Mouse (Mus musculus): ENCODE results near the gene Lims1. TPM values are rescaled to one million over a fixed set of nuclear protein-coding genes. Genes with fewer than 3 reads are reported as not detected.

Lims1 gene
- total RNA-seq, 2 experiments from 2014 or later: 34.3 to 41.9 TPM

GRCm38 (mm10) chr10:58341685-58342084, 18.4 kb downstream of the Lims1 start:
- DNase-seq: peak in 1 of 2 experiments; percentile 41
- intact Hi-C loops (cut with DNase I): no loop called here

GRCm38 (mm10) chr10:58342199-58342598, 18.9 kb downstream of the Lims1 start:
- no peak for DNase-seq
- intact Hi-C loops (cut with DNase I): no loop called here

GRCm38 (mm10) chr10:58343552-58343951, 20.3 kb downstream of the Lims1 start:
- intact Hi-C loops (cut with DNase I): no loop called here
- DNase-seq: no peak

GRCm38 (mm10) chr10:58350600-58350999, 27.3 kb downstream of the Lims1 start:
- no peak for DNase-seq
- intact Hi-C loops (cut with DNase I): loop anchor here (10.0 kb wide), 1 partner anchor 324 kb away; the partner anchor contains the start of gene Edar

GRCm38 (mm10) chr10:58351670-58352069, 28.4 kb downstream of the Lims1 start:
- intact Hi-C loops (cut with DNase I): loop anchor here (10.0 kb wide), 1 partner anchor 323 kb away; the partner anchor contains the start of gene Edar
- DNase-seq: no peak

- intact Hi-C loops (cut with DNase I): loop anchor here (10.0 kb wide), 1 partner anchor 322 kb away; the partner anchor contains the start of gene Edar
- DNase-seq: no peak
These were observed 29.1 kb downstream of the Lims1 start for GRCm38 (mm10) chr10:58352364-58352763.

- no peak for DNase-seq
- intact Hi-C loops (cut with DNase I): loop anchor here (10.0 kb wide), 1 partner anchor 320 kb away; the partner anchor contains the start of gene Edar
These were observed 31.3 kb downstream of the Lims1 start for GRCm38 (mm10) chr10:58354561-58354960.

- DNase-seq: no peak
- intact Hi-C loops (cut with DNase I): loop anchor here (10.0 kb wide), 1 partner anchor 318 kb away; the partner anchor contains the start of gene Edar
These were observed 33.2 kb downstream of the Lims1 start for GRCm38 (mm10) chr10:58356460-58356859.

- DNase-seq: no peak
- intact Hi-C loops (cut with DNase I): loop anchor here (10.0 kb wide), 1 partner anchor 316 kb away; the partner anchor contains the start of gene Edar
These were observed 35.9 kb downstream of the Lims1 start for GRCm38 (mm10) chr10:58359123-58359522.

GRCm38 (mm10) chr10:58359952-58360351, 36.7 kb downstream of the Lims1 start:
- no peak for DNase-seq
- intact Hi-C loops (cut with DNase I): loop anchor here (5.0 to 10.0 kb wide), 2 partner anchors 87 to 315 kb away; partner anchors contain the start of genes Edar and Ranbp2

- intact Hi-C loops (cut with DNase I): loop anchor here (5.0 kb wide), 1 partner anchor 85 kb away; the partner anchor contains the start of gene Ranbp2
- DNase-seq: no peak
These were observed 39.5 kb downstream of the Lims1 start for GRCm38 (mm10) chr10:58362745-58363144.

GRCm38 (mm10) chr10:58364770-58365515, 41.7 kb downstream of the Lims1 start:
- no peak for DNase-seq
- intact Hi-C loops (cut with DNase I): loop anchor here (5.0 kb wide), 1 partner anchor 82 kb away; the partner anchor contains the start of gene Ranbp2

GRCm38 (mm10) chr10:58368791-58369706, 45.8 kb downstream of the Lims1 start:
- DNase-seq: no peak
- intact Hi-C loops (cut with DNase I): no loop called here

- intact Hi-C loops (cut with DNase I): no loop called here
- no peak for DNase-seq
These were observed 46.4 kb downstream of the Lims1 start for GRCm38 (mm10) chr10:58369707-58370093.

- DNase-seq: no peak
- intact Hi-C loops (cut with DNase I): no loop called here
These were observed 46.9 kb downstream of the Lims1 start for GRCm38 (mm10) chr10:58370143-58370542.

GRCm38 (mm10) chr10:58370559-58370958, 47.3 kb downstream of the Lims1 start:
- intact Hi-C loops (cut with DNase I): no loop called here
- DNase-seq: no peak

- intact Hi-C loops (cut with DNase I): no loop called here
These were observed 48.1 kb downstream of the Lims1 start for GRCm38 (mm10) chr10:58371279-58371842.

GRCm38 (mm10) chr10:58372430-58373030, 49.3 kb downstream of the Lims1 start:
- intact Hi-C loops (cut with DNase I): no loop called here
- DNase-seq: no peak

More at GRCm38 (mm10) chr10:58371279-58371842, 48.1 kb downstream of the Lims1 start:
- no peak for DNase-seq

GRCm38 (mm10) chr10:58373829-58374228, 50.6 kb downstream of the Lims1 start:
- intact Hi-C loops (cut with DNase I): no loop called here
- no peak for DNase-seq

All from gastrocnemius, postnatal 36 days (tissue).